ENCODE assay signal across 24 mouse cellular contexts in the genomic region with DNA sequence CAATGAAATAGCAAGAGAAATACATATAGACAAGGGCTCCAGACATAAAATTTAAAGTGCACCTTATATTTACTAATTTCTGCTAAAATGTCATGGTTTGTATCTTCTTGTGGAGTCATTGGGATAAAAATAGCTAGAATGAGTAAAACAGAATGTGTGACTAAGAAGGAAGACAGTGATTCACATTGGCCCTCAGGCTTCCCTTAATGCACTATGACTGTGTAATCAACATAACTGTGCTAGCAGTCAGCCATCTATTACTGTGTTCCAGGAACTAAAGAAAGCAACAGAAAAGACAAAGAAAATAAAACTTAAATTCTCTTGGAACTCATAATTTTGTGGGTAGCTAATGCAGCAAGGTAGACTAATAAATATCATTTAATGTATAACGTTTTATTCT.
"Had no signal": no experiment of that assay in that cellular context is flagged by ENCODE, and none has a peak within 500 bp of the region (broad histone marks: within the 10 kb centered on the region; RNA-seq: fewer than 3 reads in every experiment).

No protein-coding gene starts in this region.

- DNase-seq: gastrocnemius, postnatal 14 days; gastrocnemius, postnatal 36 days; heart, adult 11 months; heart, adult 2 months; heart, postnatal 14 days; heart, postnatal 36 days; kidney, adult 18-20 months; kidney, adult 8-10 months; kidney, postnatal 10 days; kidney, postnatal 25 days; kidney, postnatal 4 days; left cerebral cortex, postnatal 4 days had no signal

- H3K4me3 ChIP-seq: heart, adult 2 months; heart, embryonic 13.5 days; heart, embryonic 15.5 days; hindbrain, embryonic 13.5 days; hindbrain, embryonic 15.5 days; intestine, embryonic 15.5 days; layer of hippocampus, adult 2 months; limb, embryonic 13.5 days; limb, embryonic 15.5 days; liver, embryonic 12.5 days had no signal

- H3K27ac ChIP-seq: heart, adult 2 months; heart, embryonic 13.5 days; heart, embryonic 15.5 days; hindbrain, embryonic 13.5 days; hindbrain, embryonic 15.5 days; intestine, embryonic 15.5 days; layer of hippocampus, adult 2 months; limb, embryonic 13.5 days; limb, embryonic 15.5 days; liver, embryonic 12.5 days; liver, embryonic 14.5 days had no signal

- ATAC-seq: inflammation-experienced regulatory T-cells, adult 6 months; intestine, embryonic 15.5 days; intestine, postnatal 0 days; liver, embryonic 12.5 days had no signal

- H3K27me3 ChIP-seq: heart, embryonic 13.5 days; heart, embryonic 15.5 days; hindbrain, embryonic 13.5 days; hindbrain, embryonic 15.5 days; intestine, embryonic 15.5 days; limb, embryonic 13.5 days; limb, embryonic 15.5 days; liver, embryonic 12.5 days had no signal
